In genomic region chr15:86077934-86078333, GRCm38 (mm10) we compare ENCODE assay signal across 24 mouse cellular contexts. TPM values are rescaled to one million over a fixed set of nuclear protein-coding genes. Genes with fewer than 3 reads are reported as not detected.
DNase-seq lines count a peak whose midpoint lies in the region; ATAC-seq and TF ChIP-seq lines count a peak whose summit lies in the region.
"Had no signal": no experiment of that assay in that cellular context is flagged by ENCODE, and none has a peak within 500 bp of the region (broad histone marks: within the 10 kb centered on the region; RNA-seq: fewer than 3 reads in every experiment).

No protein-coding gene starts in this region.

- H3K4me2 ChIP-seq in heart, embryonic 11.5 days: no peak overlapping the region
- H3K4me2 ChIP-seq in heart, embryonic 16.5 days (ENCODE audit: low read depth, low read length): no peak overlapping the region
- no peak overlapping the region for H3K4me2 ChIP-seq in stomach, embryonic 16.5 days (ENCODE audit: low read depth, low read length)
- no peak overlapping the region for H3K4me2 ChIP-seq in stomach, postnatal 0 days (replicated peaks; ENCODE audit: low read depth)
- H3K4me2 ChIP-seq: embryonic facial prominence, embryonic 13.5 days; embryonic facial prominence, embryonic 15.5 days; forebrain, embryonic 12.5 days had no signal

- TF ChIP-seq EP300 in heart, adult 2 months (IDR thresholded peaks at IDR 0.05; ENCODE audit: insufficient read depth, low read depth, low read length): no peak
- TF ChIP-seq EP300 in stomach, postnatal 0 days (optimal IDR thresholded peaks at IDR 0.05): no peak

- no peak overlapping the region for H3K27ac ChIP-seq in heart, embryonic 11.5 days (ENCODE audit: low read depth, low read length)
- H3K27ac ChIP-seq in heart, adult 2 months: no peak overlapping the region; the same call in 1 of the 2 replicates
- H3K27ac ChIP-seq in heart, embryonic 16.5 days (ENCODE audit: low read length): no peak overlapping the region
- no peak overlapping the region for H3K27ac ChIP-seq in stomach, embryonic 16.5 days (ENCODE audit: low read length)
- H3K27ac ChIP-seq in stomach, postnatal 0 days (replicated peaks): no peak overlapping the region
- H3K27ac ChIP-seq: embryonic facial prominence, embryonic 13.5 days; embryonic facial prominence, embryonic 15.5 days; forebrain, embryonic 10.5 days; forebrain, embryonic 12.5 days had no signal

- ATAC-seq in heart, embryonic 11.5 days (replicated peaks; ENCODE audit: insufficient number of reproducible peaks, low FRiP score, low TSS enrichment): no peak
- no peak for ATAC-seq in heart, embryonic 16.5 days (replicated peaks; ENCODE audit: extremely low read depth, insufficient read depth, low FRiP score)
- peak; percentile 6; the same call in 1 of the 2 replicates for ATAC-seq in stomach, embryonic 16.5 days (ENCODE audit: insufficient read depth, low FRiP score)
- ATAC-seq in stomach, postnatal 0 days (ENCODE audit: low FRiP score, low TSS enrichment): no peak
- ATAC-seq: forebrain, embryonic 16.5 days had no signal

- DNase-seq in heart, adult 11 months: peak; percentile 90
- no peak for DNase-seq in heart, adult 9 months (ENCODE audit: low spot score in 2 of 2)
- DNase-seq in heart, adult 2 months: no peak
- DNase-seq in heart, adult 8-10 months (ENCODE audit: low spot score): no peak
- DNase-seq in stomach, postnatal 0 days (ENCODE audit: low spot score): no peak
- DNase-seq: adrenal gland, adult 2 months; adrenal gland, postnatal 10 days; adrenal gland, postnatal 25 days; cerebellum, adult 11 months; cerebellum, adult 18-20 months; cerebellum, adult 8-10 months; cerebellum, adult 9-11 months; cerebellum, postnatal 14 days; cerebellum, postnatal 36 days; embryo, embryonic 11 days had no signal

- 35% methylated on average over 5 of the region's 5 CpGs for WGBS in heart, embryonic 11.5 days (ENCODE audit: insufficient replicate concordance)
- 47% methylated on average over 5 of the region's 5 CpGs for WGBS in heart, adult 2 months
- 37% methylated on average over 5 of the region's 5 CpGs for WGBS in heart, embryonic 16.5 days
- WGBS in stomach, embryonic 16.5 days: 68% methylated on average over 5 of the region's 5 CpGs
- 67% methylated on average over 5 of the region's 5 CpGs for WGBS in stomach, postnatal 0 days

- H3K4me1 ChIP-seq in heart, embryonic 11.5 days (ENCODE audit: control insufficient read depth, insufficient read depth, low read length): peaks cover 62% of the 10 kb centered on the region
- H3K4me1 ChIP-seq in heart, adult 2 months (ENCODE audit: control insufficient read depth, insufficient read depth, low read length): peaks cover 43% of the 10 kb centered on the region
- peaks cover 61% of the 10 kb centered on the region for H3K4me1 ChIP-seq in heart, embryonic 16.5 days (ENCODE audit: control insufficient read depth, insufficient read depth, low read length)
- H3K4me1 ChIP-seq in stomach, embryonic 16.5 days (ENCODE audit: control insufficient read depth, insufficient read depth, low read length): peaks cover 37% of the 10 kb centered on the region
- H3K4me1 ChIP-seq in stomach, postnatal 0 days (replicated peaks; ENCODE audit: control insufficient read depth, insufficient read depth): no peaks in the 10 kb centered on the region

- TF ChIP-seq POLR2A in heart, adult 2 months (IDR thresholded peaks at IDR 0.05; ENCODE audit: insufficient read depth, low read depth, low read length): no peak

- H3K9ac ChIP-seq in heart, embryonic 11.5 days (ENCODE audit: low read depth, low read length): 0 out of 2 replicates have a peak overlapping the region, but pooled peaks have one; percentile 1
- no peak overlapping the region for H3K9ac ChIP-seq in heart, adult 2 months (ENCODE audit: low read depth, low read length)
- H3K9ac ChIP-seq in heart, embryonic 16.5 days (ENCODE audit: low read length): 0 out of 2 replicates have a peak overlapping the region, but pooled peaks have one; percentile 14
- no peak overlapping the region for H3K9ac ChIP-seq in stomach, embryonic 16.5 days (ENCODE audit: low read length)
- H3K9ac ChIP-seq in stomach, postnatal 0 days (ENCODE audit: low read length): no peak overlapping the region
- H3K9ac ChIP-seq: embryonic facial prominence, embryonic 13.5 days; embryonic facial prominence, embryonic 15.5 days; forebrain, embryonic 12.5 days had no signal

- H3K9me3 ChIP-seq in heart, embryonic 11.5 days (replicated peaks; ENCODE audit: control insufficient read depth, low read length): no peaks in the 10 kb centered on the region
- no peaks in the 10 kb centered on the region for H3K9me3 ChIP-seq in heart, embryonic 16.5 days (replicated peaks; ENCODE audit: control insufficient read depth, low read length)
- no peaks in the 10 kb centered on the region for H3K9me3 ChIP-seq in stomach, embryonic 16.5 days (replicated peaks; ENCODE audit: control insufficient read depth, low read length)
- no peaks in the 10 kb centered on the region for H3K9me3 ChIP-seq in stomach, postnatal 0 days (ENCODE audit: control insufficient read depth, low read length)
- H3K9me3 ChIP-seq: embryonic facial prominence, embryonic 13.5 days; embryonic facial prominence, embryonic 15.5 days; forebrain, embryonic 10.5 days; forebrain, embryonic 12.5 days had no signal

- TF ChIP-seq CTCF in heart, adult 2 months (IDR thresholded peaks at IDR 0.05): no peak
- no peak for TF ChIP-seq CTCF in stomach, postnatal 0 days (IDR thresholded peaks at IDR 0.05; ENCODE audit: low read depth)

- no peaks in the 10 kb centered on the region for H3K27me3 ChIP-seq in heart, embryonic 11.5 days (ENCODE audit: control insufficient read depth, insufficient read depth, low read length)
- H3K27me3 ChIP-seq in heart, adult 2 months (ENCODE audit: control insufficient read depth, insufficient read depth, low read length): no peaks in the 10 kb centered on the region
- no peaks in the 10 kb centered on the region for H3K27me3 ChIP-seq in heart, embryonic 16.5 days (ENCODE audit: control insufficient read depth, insufficient read depth, low read length)
- no peaks in the 10 kb centered on the region for H3K27me3 ChIP-seq in stomach, embryonic 16.5 days (ENCODE audit: control insufficient read depth, insufficient read depth, low read length)
- H3K27me3 ChIP-seq in stomach, postnatal 0 days (ENCODE audit: control insufficient read depth, insufficient read depth, low read length): no peaks in the 10 kb centered on the region
- H3K27me3 ChIP-seq: embryonic facial prominence, embryonic 13.5 days; embryonic facial prominence, embryonic 15.5 days; forebrain, embryonic 12.5 days had no signal

- no peak overlapping the region for H3K4me3 ChIP-seq in heart, embryonic 11.5 days (ENCODE audit: low read depth, low read length)
- H3K4me3 ChIP-seq in heart, adult 2 months: no peak overlapping the region
- no peak overlapping the region for H3K4me3 ChIP-seq in heart, embryonic 16.5 days (ENCODE audit: low read length)
- no peak overlapping the region for H3K4me3 ChIP-seq in stomach, embryonic 16.5 days (replicated peaks; ENCODE audit: low read length)
- no peak overlapping the region for H3K4me3 ChIP-seq in stomach, postnatal 0 days (ENCODE audit: low read depth, low read length)
- H3K4me3 ChIP-seq: embryonic facial prominence, embryonic 13.5 days; embryonic facial prominence, embryonic 15.5 days; erythroblast, embryonic 14.5 days; forebrain, embryonic 10.5 days; forebrain, embryonic 12.5 days had no signal

- intact Hi-C loops in heart, adult 2 months (cut with DNase I): loop anchor here (2.0 kb wide), 1 partner anchor 19 kb away; no protein-coding TSS in a partner anchor

- no peaks in the 10 kb centered on the region for H3K36me3 ChIP-seq in heart, embryonic 11.5 days (ENCODE audit: control insufficient read depth, insufficient read depth, low read length)
- no peaks in the 10 kb centered on the region for H3K36me3 ChIP-seq in heart, adult 2 months (ENCODE audit: control insufficient read depth, insufficient read depth, low read length)
- H3K36me3 ChIP-seq in heart, embryonic 16.5 days (ENCODE audit: control insufficient read depth, insufficient read depth): no peaks in the 10 kb centered on the region
- H3K36me3 ChIP-seq in stomach, embryonic 16.5 days (ENCODE audit: control insufficient read depth, insufficient read depth, low read length): no peaks in the 10 kb centered on the region
- no peaks in the 10 kb centered on the region for H3K36me3 ChIP-seq in stomach, postnatal 0 days (ENCODE audit: control insufficient read depth, insufficient read depth, low read length)
- H3K36me3 ChIP-seq: embryonic facial prominence, embryonic 13.5 days; embryonic facial prominence, embryonic 15.5 days; forebrain, embryonic 10.5 days; forebrain, embryonic 12.5 days had no signal

- peaks cover 1% of the 10 kb centered on the region for H3K79me2 ChIP-seq in heart, adult 2 months (replicated peaks; ENCODE audit: control insufficient read depth, insufficient read depth, low read length)

RNA-seq across cellular contexts. Expression of gene Gramd4, which starts 20.4 kb away (rescaled TPM):
- polyA plus RNA-seq in heart, embryonic 11.5 days (2014; fragmentation: Nextera tagmentation; extraction: Ambion mirVana): 4.9 and 6.5 TPM in 2 replicates
- total RNA-seq in heart, adult 2 months (2021): 10 to 100 TPM; 27.6 to 31.5 TPM
- 25.3 and 39.8 TPM in 2 replicates for polyA plus RNA-seq in heart, adult 2 months (2012; rRNA removed)
- polyA plus RNA-seq in heart, embryonic 16.5 days (2015; fragmentation: Nextera tagmentation; extraction: Ambion mirVana): 18.7 and 22.2 TPM in 2 replicates
- 10 to 100 TPM; 26.1 to 31.8 (median 27.3) TPM for total RNA-seq in heart, adult 8-10 months (2022)
- 10.5 and 12.1 TPM in 2 replicates for polyA plus RNA-seq in stomach, embryonic 16.5 days (2015; fragmentation: Nextera tagmentation; extraction: Ambion mirVana)
- polyA plus RNA-seq in stomach, postnatal 0 days (2015; fragmentation: Nextera tagmentation; extraction: Ambion mirVana): 11.1 and 11.4 TPM in 2 replicates

RNA-seq across cellular contexts. Expression of gene Celsr1, which starts 44.4 kb away (rescaled TPM):
- polyA plus RNA-seq in heart, embryonic 11.5 days (2014; fragmentation: Nextera tagmentation; extraction: Ambion mirVana): 2.1 and 2.2 TPM in 2 replicates
- 1 to 10 TPM; 4.5 to 5.0 TPM for total RNA-seq in heart, adult 2 months (2021)
- 4.3 and 5.2 TPM in 2 replicates for polyA plus RNA-seq in heart, adult 2 months (2012; rRNA removed)
- 1.7 TPM in 2 replicates for polyA plus RNA-seq in heart, embryonic 16.5 days (2015; fragmentation: Nextera tagmentation; extraction: Ambion mirVana)
- 1 to 10 TPM; 3.2 to 7.3 (median 4.5) TPM for total RNA-seq in heart, adult 8-10 months (2022)
- 2.6 and 2.7 TPM in 2 replicates for polyA plus RNA-seq in stomach, embryonic 16.5 days (2015; fragmentation: Nextera tagmentation; extraction: Ambion mirVana)
- 2.0 and 2.2 TPM in 2 replicates for polyA plus RNA-seq in stomach, postnatal 0 days (2015; fragmentation: Nextera tagmentation; extraction: Ambion mirVana)

Comparison
In these comparisons a context has a peak if more than half of its experiments do, and no peak if none do; other contexts are left out.
1. H3K9ac ChIP-seq: peak in heart, embryonic 11.5 days (single experiment) and heart, embryonic 16.5 days (single experiment); none in heart, adult 2 months (single experiment), stomach, embryonic 16.5 days (single experiment) and stomach, postnatal 0 days (single experiment).